Mouse (Mus musculus) midbrain, embryonic 15.5 days (tissue): Measurements from ENCODE around the gene Hils1. TPM values are rescaled to one million over a fixed set of nuclear protein-coding genes. Genes with fewer than 3 reads are reported as not detected.

ENCODE experiments used
- ATAC-seq: fragments of 200-750 bp; cut with Nextera tagmentation; replicated peaks from 2 replicates; pipeline ENCODE4 v1.8.0; 2017; ENCODE audit warnings: moderate TSS enrichment
- H3K27ac ChIP-seq: fragments of 300-500 bp; sonication (generic); 2 replicates; pipeline ENCODE4 v1.5.1; 2015; ENCODE audit warnings: mild to moderate bottlenecking, inconsistent platforms
- H3K27me3 ChIP-seq: fragments of 300-500 bp; sonication (generic); replicated peaks from 2 replicates; pipeline ENCODE4 v1.6.1; 2015; ENCODE audit warnings: inconsistent platforms
- H3K36me3 ChIP-seq: fragments of 300-500 bp; sonication (generic); replicated peaks from 2 replicates; pipeline ENCODE4 v1.6.1; 2015; ENCODE audit warnings: inconsistent platforms
- H3K4me1 ChIP-seq: fragments of 300-500 bp; sonication (generic); 2 replicates; pipeline ENCODE4 v1.6.1; 2015; ENCODE audit warnings: inconsistent platforms
- H3K4me2 ChIP-seq: fragments of 300-500 bp; sonication (generic); 2 replicates; pipeline ENCODE4 v1.6.1; 2015; ENCODE audit warnings: inconsistent platforms, mild to moderate bottlenecking, moderate library complexity
- H3K4me3 ChIP-seq: fragments of 300-500 bp; sonication (generic); 2 replicates; pipeline ENCODE4 v1.5.1; 2015; ENCODE audit warnings: mild to moderate bottlenecking, inconsistent platforms
- H3K9ac ChIP-seq: fragments of 300-500 bp; sonication (generic); 2 replicates; pipeline ENCODE4 v1.6.1; 2015; ENCODE audit warnings: mild to moderate bottlenecking, inconsistent platforms
- H3K9me3 ChIP-seq: fragments of 300-500 bp; sonication (generic); 2 replicates; pipeline ENCODE4 v1.6.1; 2016; ENCODE audit warnings: inconsistent platforms
- WGBS: fragments of 180-500 bp; shearing (Covaris S2); methylation state at CpG from one replicate; pipeline ENCODE4 v1.1.7; 2015; ENCODE audit warnings: mixed read lengths; 5-methylcytosine and 5-hydroxymethylcytosine counted together
- polyA plus RNA-seq: library from polyadenylated mRNA; unstranded; fragments of >200 nt; fragmentation: Nextera tagmentation; extraction: Ambion mirVana; gene quantifications from 2 replicates; pipeline ENCODE4 v1.2.1, GENCODE M21; 2015

Hils1 gene
- polyA plus RNA-seq, 1 experiment from 2014 or later, result not detected

DNA sequence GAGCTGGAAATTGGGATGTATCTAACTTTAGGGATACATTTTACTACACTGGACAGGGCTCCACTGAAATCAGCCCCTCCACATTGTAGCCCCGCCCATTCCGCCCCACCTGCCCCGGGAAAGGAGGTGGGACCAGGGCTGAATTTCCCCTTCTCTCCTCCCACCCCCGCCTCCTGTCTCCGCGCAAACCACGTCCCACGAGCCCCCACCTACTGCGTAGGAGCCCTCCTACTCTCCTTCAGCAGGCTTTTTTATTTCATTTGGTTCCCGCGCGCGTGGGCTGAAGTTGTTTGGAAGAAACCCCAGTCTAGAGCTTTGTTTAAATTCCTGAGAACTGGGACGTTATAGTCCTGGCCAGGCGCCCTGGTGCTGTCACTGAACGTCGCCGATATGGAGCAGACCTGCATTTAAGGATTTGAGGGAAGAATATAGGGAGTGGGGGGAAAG lies 30.0 kb upstream of the Hils1 start:
- Histone ChIP-seq H3K27ac (no peak overlapping the region), H3K4me3 (peak overlapping the region; percentile 29), H3K4me2 (peak overlapping the region; percentile 61), H3K36me3 (no peaks in the 10 kb centered on the region), H3K9ac (no peak overlapping the region), H3K9me3 (no peaks in the 10 kb centered on the region), H3K4me1 (peaks cover 13% of the 10 kb centered on the region), H3K27me3 (peaks cover 54% of the 10 kb centered on the region)
- under 1% methylated on average over 18 of the region's 18 CpGs for WGBS
- ATAC-seq, result peak; percentile 24; the same call in 1 of the 2 replicates

- H3K9me3 ChIP-seq, result no peaks in the 10 kb centered on the region
- no peaks in the 10 kb centered on the region for H3K36me3 ChIP-seq
- peaks cover 13% of the 10 kb centered on the region for H3K4me1 ChIP-seq
- H3K27ac ChIP-seq, result no peak overlapping the region
- peak overlapping the region; percentile 61 for H3K4me2 ChIP-seq
- no peak overlapping the region for H3K9ac ChIP-seq
- ATAC-seq, result no peak; the same call in 1 of the 2 replicates
- peak overlapping the region; percentile 29 for H3K4me3 ChIP-seq
- peaks cover 54% of the 10 kb centered on the region for H3K27me3 ChIP-seq
- WGBS, result 1% methylated on average over 15 of the region's 15 CpGs
Observed at GRCm38 (mm10) chr11:94937787-94938186, 29.6 kb upstream of the Hils1 start.

- H3K4me1 ChIP-seq, result peaks cover 13% of the 10 kb centered on the region
- no peak overlapping the region for H3K4me3 ChIP-seq
- ATAC-seq, result no peak
- H3K9me3 ChIP-seq, result no peaks in the 10 kb centered on the region
- H3K9ac ChIP-seq, result no peak overlapping the region
- H3K27ac ChIP-seq, result no peak overlapping the region
- no peaks in the 10 kb centered on the region for H3K36me3 ChIP-seq
- whole genome bisulfite sequencing, result 26% methylated on average over 9 of the region's 9 CpGs
- no peak overlapping the region; the same call in 1 of the 2 replicates for H3K4me2 ChIP-seq
- peaks cover 56% of the 10 kb centered on the region for H3K27me3 ChIP-seq
Observed at GRCm38 (mm10) chr11:94938296-94938695, 29.1 kb upstream of the Hils1 start.

GRCm38 (mm10) chr11:94939280-94939679 lies 28.1 kb upstream of the Hils1 start:
- WGBS, result 21% methylated on average over 4 of the region's 4 CpGs
- no peak overlapping the region for H3K9ac ChIP-seq
- no peaks in the 10 kb centered on the region for H3K9me3 ChIP-seq
- no peak overlapping the region for H3K4me3 ChIP-seq
- no peak overlapping the region for H3K4me2 ChIP-seq
- peaks cover 53% of the 10 kb centered on the region for H3K27me3 ChIP-seq
- H3K36me3 ChIP-seq, result no peaks in the 10 kb centered on the region
- ATAC-seq, result no peak
- peaks cover 13% of the 10 kb centered on the region for H3K4me1 ChIP-seq
- H3K27ac ChIP-seq, result no peak overlapping the region

DNA sequence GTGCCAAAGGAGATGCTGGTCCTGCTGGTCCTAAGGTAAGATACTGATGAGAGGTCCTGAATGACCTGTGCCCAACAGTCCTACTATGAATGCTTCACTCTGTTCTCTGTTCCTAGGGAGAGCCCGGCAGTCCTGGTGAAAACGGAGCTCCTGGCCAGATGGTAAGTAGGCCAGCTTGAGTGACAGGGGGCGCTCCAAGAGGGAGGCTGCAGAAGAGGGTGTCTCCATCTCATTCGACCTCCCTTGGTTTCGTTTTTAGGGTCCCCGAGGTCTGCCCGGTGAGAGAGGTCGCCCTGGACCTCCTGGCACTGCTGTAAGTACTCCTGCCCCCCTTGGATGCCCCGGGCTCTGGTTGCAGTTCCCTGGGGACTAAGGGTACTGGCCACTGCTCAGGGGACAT lies 26.3 kb upstream of the Hils1 start:
- Histone ChIP-seq H3K9ac (no peak overlapping the region), H3K36me3 (no peaks in the 10 kb centered on the region), H3K9me3 (no peaks in the 10 kb centered on the region), H3K27me3 (peaks cover 35% of the 10 kb centered on the region), H3K4me1 (peaks cover 13% of the 10 kb centered on the region), H3K4me2 (no peak overlapping the region), H3K27ac (no peak overlapping the region), H3K4me3 (no peak overlapping the region)
- 41% methylated on average over 9 of the region's 9 CpGs for WGBS
- ATAC-seq, result no peak

DNA sequence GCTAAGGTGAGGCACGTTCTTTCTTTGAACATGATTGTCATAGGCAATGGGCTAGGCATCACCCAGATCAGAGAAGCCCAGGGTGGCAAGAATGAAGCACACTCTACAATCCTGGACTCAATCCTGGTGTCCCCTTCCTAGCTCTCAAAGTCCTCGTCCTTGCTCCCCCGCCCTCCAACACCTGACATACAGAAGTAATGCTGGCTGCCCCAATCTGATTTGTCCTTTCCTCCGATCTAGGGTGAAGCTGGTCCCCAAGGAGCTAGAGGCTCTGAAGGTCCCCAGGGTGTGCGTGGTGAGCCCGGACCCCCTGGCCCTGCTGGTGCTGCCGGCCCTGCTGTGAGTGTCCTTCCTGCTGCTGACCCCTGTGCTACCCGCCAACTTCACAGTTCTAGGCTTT lies 25.6 kb upstream of the Hils1 start:
- H3K9me3 ChIP-seq, result no peaks in the 10 kb centered on the region
- H3K4me1 ChIP-seq, result peaks cover 11% of the 10 kb centered on the region
- ATAC-seq, result no peak
- no peak overlapping the region for H3K4me2 ChIP-seq
- H3K27me3 ChIP-seq, result peaks cover 28% of the 10 kb centered on the region
- H3K9ac ChIP-seq, result no peak overlapping the region
- WGBS, result 79% methylated on average over 8 of the region's 8 CpGs
- no peak overlapping the region for H3K27ac ChIP-seq
- H3K36me3 ChIP-seq, result no peaks in the 10 kb centered on the region
- no peak overlapping the region for H3K4me3 ChIP-seq

DNA sequence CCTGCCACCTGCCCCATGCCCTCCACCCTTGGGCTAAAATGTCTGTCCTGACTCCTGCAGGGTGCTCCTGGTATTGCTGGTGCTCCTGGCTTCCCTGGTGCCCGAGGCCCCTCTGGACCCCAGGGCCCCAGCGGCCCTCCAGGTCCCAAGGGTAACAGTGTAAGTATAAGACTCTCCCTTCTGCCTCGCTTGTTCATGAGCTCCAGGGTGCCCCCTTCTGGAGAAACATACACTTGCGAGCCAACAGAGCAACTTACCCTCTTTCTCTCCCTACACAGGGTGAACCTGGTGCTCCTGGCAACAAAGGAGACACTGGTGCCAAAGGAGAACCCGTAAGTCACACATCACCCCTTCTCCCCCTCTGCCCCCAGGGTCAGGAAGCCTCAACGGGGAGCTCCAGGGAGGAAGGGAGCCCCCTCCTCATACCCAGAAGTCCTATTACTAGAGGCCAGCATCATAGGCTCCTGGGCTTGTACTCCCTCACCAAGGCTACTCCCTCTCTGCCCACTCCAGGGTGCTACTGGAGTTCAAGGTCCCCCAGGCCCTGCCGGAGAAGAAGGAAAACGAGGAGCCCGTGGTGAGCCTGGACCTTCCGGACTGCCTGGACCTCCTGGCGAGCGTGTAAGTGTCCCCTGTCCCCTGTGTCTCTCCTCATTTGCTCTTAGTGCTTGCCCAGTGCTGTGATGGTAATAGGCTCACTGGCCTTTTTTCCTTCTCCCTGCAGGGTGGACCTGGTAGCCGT lies 24.9 kb upstream of the Hils1 start:
- no peak for ATAC-seq
- Histone ChIP-seq H3K27me3 (peaks cover 24% of the 10 kb centered on the region), H3K4me1 (peaks cover 6% of the 10 kb centered on the region), H3K4me2 (no peak overlapping the region), H3K4me3 (no peak overlapping the region), H3K9me3 (no peaks in the 10 kb centered on the region), H3K27ac (no peak overlapping the region), H3K36me3 (no peaks in the 10 kb centered on the region), H3K9ac (no peak overlapping the region)
- WGBS, result 54% methylated on average over 13 of the region's 13 CpGs

DNA sequence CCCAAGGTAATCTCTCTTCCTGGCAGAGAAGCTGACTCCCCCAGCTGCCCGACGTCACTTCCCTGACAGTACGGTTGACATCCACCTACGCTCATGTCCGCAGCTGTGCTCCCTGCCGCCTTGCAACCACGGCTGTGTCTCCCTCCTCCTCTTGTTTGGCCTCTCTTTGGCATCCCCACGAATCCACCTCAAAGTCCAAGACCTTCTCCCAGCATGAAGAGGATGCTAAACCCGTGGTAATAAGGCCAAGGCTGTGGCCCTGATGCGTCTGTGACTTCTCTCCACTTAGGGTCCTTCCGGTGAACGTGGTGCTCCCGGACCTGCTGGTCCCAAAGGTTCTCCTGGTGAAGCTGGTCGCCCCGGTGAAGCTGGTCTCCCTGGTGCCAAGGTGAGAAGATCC lies 24.3 kb upstream of the Hils1 start:
- no peak overlapping the region for H3K27ac ChIP-seq
- H3K27me3 ChIP-seq, result peaks cover 18% of the 10 kb centered on the region
- no peak for ATAC-seq
- H3K9ac ChIP-seq, result no peak overlapping the region
- no peaks in the 10 kb centered on the region for H3K4me1 ChIP-seq
- 87% methylated on average over 15 of the region's 15 CpGs for WGBS
- H3K36me3 ChIP-seq, result no peaks in the 10 kb centered on the region
- H3K4me2 ChIP-seq, result no peak overlapping the region
- H3K4me3 ChIP-seq, result no peak overlapping the region
- H3K9me3 ChIP-seq, result no peaks in the 10 kb centered on the region

DNA sequence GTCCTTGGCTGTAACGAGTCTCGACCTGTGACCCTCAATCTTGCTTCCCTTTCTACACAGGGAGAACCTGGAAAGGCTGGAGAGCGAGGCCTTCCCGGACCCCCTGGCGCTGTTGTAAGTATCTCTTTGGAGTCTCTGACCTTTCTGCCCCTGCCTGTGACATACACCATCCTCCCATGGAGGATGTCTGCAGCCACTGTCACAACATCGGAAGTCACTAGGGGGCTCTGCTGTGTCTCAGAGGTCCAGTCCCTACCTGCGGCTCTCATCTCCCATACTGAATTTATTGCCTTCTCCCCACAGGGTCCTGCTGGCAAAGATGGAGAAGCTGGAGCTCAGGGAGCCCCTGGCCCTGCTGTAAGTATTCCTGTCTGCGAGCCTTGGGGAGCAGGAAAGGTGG lies 23.1 kb upstream of the Hils1 start:
- Histone ChIP-seq H3K4me3 (no peak overlapping the region), H3K9ac (no peak overlapping the region), H3K36me3 (no peaks in the 10 kb centered on the region), H3K4me2 (no peak overlapping the region), H3K27me3 (peaks cover 6% of the 10 kb centered on the region; the same call in 1 of the 2 replicates), H3K9me3 (no peaks in the 10 kb centered on the region), H3K27ac (no peak overlapping the region), H3K4me1 (no peaks in the 10 kb centered on the region)
- WGBS, result 20% methylated on average over 8 of the region's 8 CpGs
- no peak for ATAC-seq

- WGBS, result 88% methylated on average over 12 of the region's 12 CpGs
- no peak for ATAC-seq
- H3K4me2 ChIP-seq, result no peak overlapping the region
Observed at GRCm38 (mm10) chr11:94945236-94945635, 22.2 kb upstream of the Hils1 start.

GRCm38 (mm10) chr11:94952169-94952568 lies 15.2 kb upstream of the Hils1 start:
- WGBS, result 5% methylated on average over 6 of the region's 6 CpGs
- H3K27ac ChIP-seq, result no peak overlapping the region
- no peak for ATAC-seq

More at GRCm38 (mm10) chr11:94945236-94945635, 22.2 kb upstream of the Hils1 start:
- H3K9me3 ChIP-seq, result no peaks in the 10 kb centered on the region
- no peaks in the 10 kb centered on the region for H3K4me1 ChIP-seq
- no peak overlapping the region for H3K9ac ChIP-seq
- peaks cover 2% of the 10 kb centered on the region; the same call in 1 of the 2 replicates for H3K27me3 ChIP-seq
- no peak overlapping the region for H3K4me3 ChIP-seq
- no peak overlapping the region for H3K27ac ChIP-seq
- no peaks in the 10 kb centered on the region for H3K36me3 ChIP-seq

GRCm38 (mm10) chr11:94955103-94955502 lies 12.3 kb upstream of the Hils1 start:
- H3K27ac ChIP-seq, result no peak overlapping the region
- no peak overlapping the region for H3K9ac ChIP-seq
- H3K4me2 ChIP-seq, result no peak overlapping the region
- no peak overlapping the region for H3K4me3 ChIP-seq
- H3K9me3 ChIP-seq, result no peaks in the 10 kb centered on the region
- H3K27me3 ChIP-seq, result no peaks in the 10 kb centered on the region
- H3K4me1 ChIP-seq, result peaks cover 5% of the 10 kb centered on the region; the same call in 1 of the 2 replicates
- no peaks in the 10 kb centered on the region for H3K36me3 ChIP-seq
- no peak for ATAC-seq
- WGBS, result 70% methylated on average over 9 of the region's 9 CpGs

More at GRCm38 (mm10) chr11:94952169-94952568, 15.2 kb upstream of the Hils1 start:
- Histone ChIP-seq H3K9ac (no peak overlapping the region), H3K4me1 (peaks cover 5% of the 10 kb centered on the region; the same call in 1 of the 2 replicates), H3K27me3 (no peaks in the 10 kb centered on the region), H3K9me3 (no peaks in the 10 kb centered on the region), H3K36me3 (no peaks in the 10 kb centered on the region), H3K4me2 (no peak overlapping the region), H3K4me3 (no peak overlapping the region)

DNA sequence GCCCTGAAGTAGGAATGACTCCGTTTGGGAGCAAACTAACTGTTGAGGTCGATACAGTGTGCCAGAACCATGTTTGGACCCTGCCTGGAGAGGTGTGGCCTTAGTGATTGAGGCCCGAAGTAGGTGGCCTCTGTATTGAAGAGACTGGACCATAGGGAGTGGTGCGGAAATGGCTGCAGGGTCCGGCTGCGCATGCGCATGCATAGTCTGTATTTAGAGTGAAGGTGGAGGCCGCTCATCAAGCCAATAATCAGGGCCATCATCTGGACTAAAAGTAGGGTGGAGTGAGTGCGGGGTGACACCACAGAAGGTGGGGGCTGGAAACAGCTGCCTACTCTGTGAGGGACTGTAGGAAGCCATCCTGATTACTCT lies 9.7 kb upstream of the Hils1 start:
- Histone ChIP-seq H3K27ac (peak overlapping the region; percentile 11; the same call in 1 of the 2 replicates), H3K9ac (no peak overlapping the region), H3K36me3 (no peaks in the 10 kb centered on the region), H3K4me1 (no peaks in the 10 kb centered on the region), H3K4me2 (no peak overlapping the region), H3K9me3 (no peaks in the 10 kb centered on the region), H3K4me3 (no peak overlapping the region), H3K27me3 (no peaks in the 10 kb centered on the region)
- WGBS, result 88% methylated on average over 9 of the region's 9 CpGs
- ATAC-seq, result no peak
